Mouse (Mus musculus) kidney, postnatal 0 days (tissue): ENCODE results near the gene Gm20908. TPM values are rescaled to one million over a fixed set of nuclear protein-coding genes. Genes with fewer than 3 reads are reported as not detected.
"Not testable (repeated sequence)": the region's sequence is repeated elsewhere in the genome, so short reads cannot be mapped to it uniquely, and the experiment has no call there.

ENCODE experiments used
- ATAC-seq: fragments of 200-750 bp; cut with Nextera tagmentation; replicated peaks from 2 replicates; pipeline ENCODE4 v1.8.0; 2017; ENCODE audit warnings: low read depth, moderate number of reproducible peaks, moderate TSS enrichment, moderate library complexity; ENCODE audit not compliant: low FRiP score
- DNase-seq: peaks from one replicate; pipeline ENCODE4 v3.0.0-alpha.2; 2016; ENCODE audit warnings: low spot score
- H3K27ac ChIP-seq: fragments of 300-500 bp; sonication (generic); 2 replicates; pipeline ENCODE4 v1.5.1; 2014; ENCODE audit warnings: mild to moderate bottlenecking
- H3K27me3 ChIP-seq: fragments of 300-500 bp; sonication (generic); 2 replicates; pipeline ENCODE4 v1.6.1; 2014; ENCODE audit warnings: low read length, mixed read lengths; ENCODE audit not compliant: insufficient read depth
- H3K36me3 ChIP-seq: fragments of 300-500 bp; sonication (generic); 2 replicates; pipeline ENCODE4 v1.6.1; 2014; ENCODE audit warnings: low read length, mixed read lengths; ENCODE audit not compliant: insufficient read depth
- H3K4me1 ChIP-seq: fragments of 300-500 bp; sonication (generic); replicated peaks from 2 replicates; pipeline ENCODE4 v1.6.1; 2014; ENCODE audit warnings: antibody characterized with exemption, low read length, mixed read lengths; ENCODE audit not compliant: insufficient read depth
- H3K4me2 ChIP-seq: fragments of 300-500 bp; sonication (generic); 2 replicates; pipeline ENCODE4 v1.6.1; 2014; ENCODE audit warnings: mild to moderate bottlenecking, low read length, moderate library complexity, mixed read lengths
- H3K4me3 ChIP-seq: fragments of 300-500 bp; sonication (generic); replicated peaks from 2 replicates; pipeline ENCODE4 v1.5.1; 2014; ENCODE audit warnings: low read depth, low read length
- H3K9ac ChIP-seq: fragments of 300-500 bp; sonication (generic); 2 replicates; pipeline ENCODE4 v1.6.1; 2014; ENCODE audit warnings: low read depth, low read length
- H3K9me3 ChIP-seq: fragments of 300-500 bp; sonication (generic); replicated peaks from 2 replicates; pipeline ENCODE4 v1.6.1; 2016; ENCODE audit warnings: low read length, inconsistent platforms, mixed read lengths
- WGBS: fragments of 180-500 bp; shearing (Covaris S2); extraction: QIAGEN DNeasy Blood & Tissue Kit; methylation state at CpG from one replicate; pipeline ENCODE4 v1.1.7; 2014; 5-methylcytosine and 5-hydroxymethylcytosine counted together
- polyA plus RNA-seq: library from polyadenylated mRNA; unstranded; fragments of >200 nt; fragmentation: Nextera tagmentation; extraction: Ambion mirVana; gene quantifications from 2 replicates; pipeline ENCODE4 v1.2.1, GENCODE M21; 2015

The Gm20908 gene
- polyA plus RNA-seq, result not detected in 2 replicates

DNA sequence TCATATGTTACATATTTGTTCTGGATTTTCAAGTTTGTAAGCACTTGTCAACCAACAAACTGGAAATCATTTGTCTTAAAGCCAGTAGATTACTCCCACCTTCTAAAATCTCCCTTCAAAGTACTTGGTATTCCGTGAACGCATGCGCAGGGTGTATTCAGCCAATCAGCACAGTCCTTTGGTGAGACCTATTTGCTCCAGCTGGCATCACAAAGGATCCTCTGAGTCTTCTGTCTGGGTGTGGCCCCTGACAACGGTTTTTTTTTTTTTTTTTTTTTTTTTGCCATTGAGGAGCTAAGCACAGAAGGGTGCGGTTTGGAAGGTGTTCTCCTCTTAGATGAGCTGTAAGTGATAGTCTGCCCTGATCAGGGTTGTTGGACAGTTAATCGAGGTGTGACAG lies at the start of gene Gm20908:
Gm20908 (plus strand) TSS at position 301 of the 400 bp plus-strand sequence.
- H3K27ac ChIP-seq, H3K36me3 ChIP-seq, ATAC-seq, H3K4me1 ChIP-seq, H3K4me2 ChIP-seq, H3K9ac ChIP-seq, DNase-seq, H3K27me3 ChIP-seq, H3K4me3 ChIP-seq, H3K9me3 ChIP-seq: not testable (repeated sequence)
- no CpG with 5 or more reads among the region's 6 CpGs for WGBS
